Mouse (Mus musculus): Measurements from ENCODE around the gene Tap1. TPM values are rescaled to one million over a fixed set of nuclear protein-coding genes. Genes with fewer than 3 reads are reported as not detected.

Gene Tap1
- polyA plus RNA-seq, 1 experiment from 2014 or later = 4.7 TPM

- Histone ChIP-seq H3K9ac (no peak overlapping the region), H3K36me3 (no peaks in the 10 kb centered on the region), H3K4me1 (0 out of 2 replicates have a peak, but pooled peaks cover 6% of the 10 kb centered on the region), H3K27me3 (peaks cover 73% of the 10 kb centered on the region), H3K9me3 (no peaks in the 10 kb centered on the region), H3K27ac (no peak overlapping the region), H3K4me3 (no peak overlapping the region), H3K4me2 (replicated peaks) (no peak overlapping the region)
- ATAC-seq (ENCODE audit: insufficient number of reproducible peaks, insufficient read depth, low FRiP score, low TSS enrichment) = no peak
- 90% methylated on average over 5 of the region's 5 CpGs for WGBS
These were observed 19.4 kb downstream of the Tap1 start for GRCm38 (mm10) chr17:34206731-34207130.

DNA sequence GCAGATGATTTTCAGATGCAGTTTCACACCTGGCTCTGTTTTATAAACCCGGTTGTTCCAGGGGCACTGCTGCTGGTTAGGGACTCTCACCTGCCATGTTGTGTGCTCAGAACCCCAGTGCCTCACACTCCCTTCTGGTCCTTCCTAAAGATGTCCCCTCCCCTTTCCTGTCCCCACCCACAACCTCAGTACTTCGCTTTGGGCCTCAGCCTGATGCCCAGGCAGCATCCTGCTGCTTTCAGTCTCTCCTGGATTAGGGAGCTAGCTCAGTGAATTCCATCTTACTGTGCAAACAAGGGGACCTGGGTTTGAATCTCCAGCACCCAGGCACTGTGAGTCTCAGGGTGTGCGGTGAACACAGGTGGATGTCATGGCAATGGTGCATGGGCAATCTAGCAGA lies 20.1 kb downstream of the Tap1 start:
- Histone ChIP-seq H3K4me1 (0 out of 2 replicates have a peak, but pooled peaks cover 6% of the 10 kb centered on the region), H3K27ac (no peak overlapping the region), H3K27me3 (peaks cover 80% of the 10 kb centered on the region), H3K4me3 (no peak overlapping the region), H3K36me3 (no peaks in the 10 kb centered on the region), H3K9me3 (no peaks in the 10 kb centered on the region), H3K9ac (no peak overlapping the region), H3K4me2 (replicated peaks) (no peak overlapping the region)
- 55% methylated on average over 3 of the region's 3 CpGs for WGBS
- no peak for ATAC-seq (ENCODE audit: insufficient number of reproducible peaks, insufficient read depth, low FRiP score, low TSS enrichment)

GRCm38 (mm10) chr17:34207866-34208265 lies 20.5 kb downstream of the Tap1 start:
- no peaks in the 10 kb centered on the region for H3K36me3 ChIP-seq
- WGBS = 97% methylated on average over 9 of the region's 9 CpGs
- H3K27me3 ChIP-seq = peaks cover 83% of the 10 kb centered on the region
- H3K4me3 ChIP-seq = no peak overlapping the region
- H3K4me2 ChIP-seq (replicated peaks) = no peak overlapping the region
- H3K27ac ChIP-seq = no peak overlapping the region
- no peak overlapping the region for H3K9ac ChIP-seq
- ATAC-seq (ENCODE audit: insufficient number of reproducible peaks, insufficient read depth, low FRiP score, low TSS enrichment) = no peak
- no peaks in the 10 kb centered on the region for H3K9me3 ChIP-seq
- H3K4me1 ChIP-seq = 0 out of 2 replicates have a peak, but pooled peaks cover 6% of the 10 kb centered on the region

DNA sequence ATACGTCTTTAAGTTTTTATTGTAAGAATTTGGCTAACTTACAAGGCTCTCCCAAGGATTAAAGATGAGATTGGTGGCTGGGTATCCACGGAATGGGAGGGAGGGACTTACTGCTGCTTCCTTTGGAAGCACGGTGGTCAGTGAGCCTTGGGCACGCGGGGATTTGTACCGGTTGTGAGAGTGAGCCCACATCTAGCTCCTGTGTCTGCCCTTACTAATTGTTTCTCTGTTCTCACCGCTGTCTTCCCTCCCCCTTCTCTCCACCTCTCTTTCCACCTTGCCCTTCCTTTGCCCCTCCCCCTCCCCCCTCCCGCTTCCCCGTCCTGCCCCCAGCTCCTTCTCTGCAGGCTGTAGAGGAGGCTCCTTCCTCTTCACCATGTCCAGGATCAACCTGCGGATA lies 21.1 kb downstream of the Tap1 start:
- H3K36me3 ChIP-seq = no peaks in the 10 kb centered on the region
- no peak for ATAC-seq (ENCODE audit: insufficient number of reproducible peaks, insufficient read depth, low FRiP score, low TSS enrichment)
- no peaks in the 10 kb centered on the region for H3K9me3 ChIP-seq
- H3K9ac ChIP-seq = no peak overlapping the region
- WGBS = 18% methylated on average over 10 of the region's 10 CpGs
- H3K4me3 ChIP-seq = no peak overlapping the region
- H3K4me2 ChIP-seq (replicated peaks) = no peak overlapping the region
- peaks cover 81% of the 10 kb centered on the region for H3K27me3 ChIP-seq
- no peak overlapping the region for H3K27ac ChIP-seq
- H3K4me1 ChIP-seq = 0 out of 2 replicates have a peak, but pooled peaks cover 6% of the 10 kb centered on the region

- Histone ChIP-seq H3K4me2 (replicated peaks) (no peak overlapping the region), H3K9ac (no peak overlapping the region), H3K4me3 (no peak overlapping the region), H3K4me1 (0 out of 2 replicates have a peak, but pooled peaks cover 6% of the 10 kb centered on the region), H3K36me3 (no peaks in the 10 kb centered on the region), H3K27ac (no peak overlapping the region), H3K9me3 (no peaks in the 10 kb centered on the region), H3K27me3 (peaks cover 84% of the 10 kb centered on the region)
- ATAC-seq (ENCODE audit: insufficient number of reproducible peaks, insufficient read depth, low FRiP score, low TSS enrichment) = no peak
- 27% methylated on average over 3 of the region's 3 CpGs for WGBS
These were observed 22.3 kb downstream of the Tap1 start for GRCm38 (mm10) chr17:34209680-34210079.

DNA sequence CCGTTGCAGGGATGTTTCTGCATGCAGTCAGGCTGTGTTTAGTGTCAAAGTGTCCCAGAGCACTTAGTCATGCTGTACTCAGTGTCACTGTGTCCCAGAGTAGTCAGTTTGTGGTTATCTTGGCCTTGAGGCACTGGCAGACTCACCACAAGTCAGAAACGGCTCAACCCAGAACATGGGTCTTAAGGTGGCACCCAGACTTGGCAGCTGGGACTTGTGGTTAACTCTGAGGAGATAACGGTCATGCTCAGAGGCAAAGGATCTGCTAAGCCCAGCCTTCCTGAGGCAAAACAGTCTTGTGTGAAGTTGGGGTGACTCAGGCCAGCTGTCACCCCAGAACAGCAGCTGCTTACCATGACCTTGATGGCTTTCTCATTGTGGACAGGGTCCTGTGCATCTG lies 23.2 kb downstream of the Tap1 start:
- Histone ChIP-seq H3K36me3 (no peaks in the 10 kb centered on the region), H3K9ac (no peak overlapping the region), H3K27ac (no peak overlapping the region), H3K4me3 (no peak overlapping the region), H3K4me2 (replicated peaks) (no peak overlapping the region), H3K4me1 (no peaks in the 10 kb centered on the region), H3K9me3 (no peaks in the 10 kb centered on the region), H3K27me3 (peaks cover 83% of the 10 kb centered on the region)
- no peak for ATAC-seq (ENCODE audit: insufficient number of reproducible peaks, insufficient read depth, low FRiP score, low TSS enrichment)
- 76% methylated on average over 3 of the region's 3 CpGs for WGBS

GRCm38 (mm10) chr17:34211746-34212365 lies 24.5 kb downstream of the Tap1 start:
- Histone ChIP-seq H3K27me3 (peaks cover 70% of the 10 kb centered on the region), H3K27ac (no peak overlapping the region), H3K9ac (no peak overlapping the region), H3K4me2 (replicated peaks) (no peak overlapping the region), H3K4me3 (no peak overlapping the region), H3K36me3 (no peaks in the 10 kb centered on the region), H3K4me1 (no peaks in the 10 kb centered on the region), H3K9me3 (no peaks in the 10 kb centered on the region)
- 20% methylated on average over 23 of the region's 23 CpGs for WGBS
- ATAC-seq (ENCODE audit: insufficient number of reproducible peaks, insufficient read depth, low FRiP score, low TSS enrichment) = no peak

DNA sequence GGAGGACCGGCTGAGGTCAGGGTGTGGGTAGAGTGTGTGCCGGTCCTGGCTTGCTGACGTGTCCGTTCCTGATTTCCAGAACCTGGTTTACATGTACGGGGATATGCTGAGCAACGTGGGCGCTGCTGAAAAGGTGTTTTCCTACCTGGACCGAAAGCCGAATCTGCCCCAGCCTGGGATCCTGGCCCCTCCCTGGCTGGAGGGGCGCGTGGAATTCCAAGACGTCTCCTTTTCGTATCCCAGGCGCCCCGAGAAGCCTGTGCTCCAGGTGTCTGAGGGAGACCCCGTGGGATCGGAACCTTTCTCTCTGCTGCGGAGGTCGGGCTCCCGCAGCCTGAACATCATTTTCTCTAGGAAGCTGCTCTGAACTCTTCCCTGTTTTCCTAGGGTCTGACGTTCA lies 26.6 kb downstream of the Tap1 start:
- Histone ChIP-seq H3K27ac (no peak overlapping the region), H3K4me1 (no peaks in the 10 kb centered on the region), H3K4me2 (replicated peaks) (no peak overlapping the region), H3K9me3 (peaks cover 4% of the 10 kb centered on the region; the same call in 1 of the 2 replicates), H3K9ac (no peak overlapping the region), H3K27me3 (peaks cover 55% of the 10 kb centered on the region), H3K36me3 (no peaks in the 10 kb centered on the region), H3K4me3 (no peak overlapping the region)
- 42% methylated on average over 21 of the region's 21 CpGs for WGBS
- ATAC-seq (ENCODE audit: insufficient number of reproducible peaks, insufficient read depth, low FRiP score, low TSS enrichment) = no peak

- WGBS = 80% methylated on average over 12 of the region's 12 CpGs
These were observed 27.8 kb downstream of the Tap1 start for GRCm38 (mm10) chr17:34215176-34215575.

GRCm38 (mm10) chr17:34217216-34217928 lies 30.0 kb downstream of the Tap1 start:
- no peaks in the 10 kb centered on the region for H3K4me1 ChIP-seq
- peaks cover 30% of the 10 kb centered on the region for H3K27me3 ChIP-seq
- H3K4me3 ChIP-seq = no peak overlapping the region
- WGBS = 86% methylated on average over 8 of the region's 8 CpGs
- H3K27ac ChIP-seq = no peak overlapping the region
- H3K9ac ChIP-seq = no peak overlapping the region
- H3K4me2 ChIP-seq (replicated peaks) = no peak overlapping the region
- H3K9me3 ChIP-seq = peaks cover 4% of the 10 kb centered on the region; the same call in 1 of the 2 replicates
- ATAC-seq (ENCODE audit: insufficient number of reproducible peaks, insufficient read depth, low FRiP score, low TSS enrichment) = no peak
- no peaks in the 10 kb centered on the region for H3K36me3 ChIP-seq

More at GRCm38 (mm10) chr17:34215176-34215575, 27.8 kb downstream of the Tap1 start:
- H3K9me3 ChIP-seq = peaks cover 4% of the 10 kb centered on the region; the same call in 1 of the 2 replicates
- H3K27ac ChIP-seq = no peak overlapping the region
- H3K4me1 ChIP-seq = no peaks in the 10 kb centered on the region
- H3K27me3 ChIP-seq = peaks cover 52% of the 10 kb centered on the region
- no peak overlapping the region for H3K4me2 ChIP-seq (replicated peaks)
- no peak for ATAC-seq (ENCODE audit: insufficient number of reproducible peaks, insufficient read depth, low FRiP score, low TSS enrichment)
- no peaks in the 10 kb centered on the region for H3K36me3 ChIP-seq
- no peak overlapping the region for H3K9ac ChIP-seq
- no peak overlapping the region for H3K4me3 ChIP-seq

DNA sequence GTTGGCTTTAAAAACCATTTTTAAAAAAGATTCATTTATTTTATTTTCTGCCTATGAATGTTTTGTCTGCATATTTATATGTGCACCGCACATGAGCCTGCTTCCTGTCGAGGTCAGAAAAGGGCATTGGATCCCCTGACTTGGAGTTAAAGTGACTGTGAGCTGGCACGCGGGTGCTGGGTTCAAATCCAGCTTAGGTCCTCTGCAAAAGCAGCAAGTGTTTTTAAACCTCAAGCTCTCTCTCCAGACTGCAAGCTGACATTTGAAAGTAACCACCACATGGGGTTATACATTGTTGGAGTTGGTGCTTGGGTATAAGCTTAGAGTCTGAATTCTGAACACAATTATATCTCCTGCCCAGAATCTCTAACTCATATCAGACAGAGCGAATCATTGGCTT lies 30.6 kb downstream of the Tap1 start:
- Histone ChIP-seq H3K9ac (no peak overlapping the region), H3K4me3 (no peak overlapping the region), H3K36me3 (no peaks in the 10 kb centered on the region), H3K27me3 (peaks cover 24% of the 10 kb centered on the region), H3K27ac (no peak overlapping the region), H3K9me3 (peaks cover 4% of the 10 kb centered on the region; the same call in 1 of the 2 replicates), H3K4me2 (replicated peaks) (no peak overlapping the region), H3K4me1 (no peaks in the 10 kb centered on the region)
- 83% methylated on average over 5 of the region's 5 CpGs for WGBS
- no peak for ATAC-seq (ENCODE audit: insufficient number of reproducible peaks, insufficient read depth, low FRiP score, low TSS enrichment)

GRCm38 (mm10) chr17:34218675-34219074 lies 31.3 kb downstream of the Tap1 start:
- Histone ChIP-seq H3K36me3 (no peaks in the 10 kb centered on the region), H3K9me3 (peaks cover 4% of the 10 kb centered on the region; the same call in 1 of the 2 replicates), H3K4me2 (replicated peaks) (no peak overlapping the region), H3K4me1 (no peaks in the 10 kb centered on the region), H3K27ac (no peak overlapping the region), H3K27me3 (peaks cover 19% of the 10 kb centered on the region), H3K4me3 (no peak overlapping the region), H3K9ac (no peak overlapping the region)
- 84% methylated on average over 11 of the region's 11 CpGs for WGBS
- ATAC-seq (ENCODE audit: insufficient number of reproducible peaks, insufficient read depth, low FRiP score, low TSS enrichment) = no peak

Data from embryonic facial prominence, embryonic 12.5 days (tissue).